Mouse (Mus musculus) liver, embryonic 11.5 days (tissue): ENCODE measurements around the gene Dctn2. TPM values are rescaled to one million over a fixed set of nuclear protein-coding genes. Genes with fewer than 3 reads are reported as not detected.
"Not testable (repeated sequence)": the region's sequence is repeated elsewhere in the genome, so short reads cannot be mapped to it uniquely, and the experiment has no call there.

Experiments
- ATAC-seq: fragments of 200-750 bp; cut with Nextera tagmentation; replicated peaks from 2 replicates; pipeline ENCODE4 v1.8.0; 2017; ENCODE audit warnings: moderate number of reproducible peaks, mild to moderate bottlenecking, moderate TSS enrichment, moderate library complexity; ENCODE audit not compliant: low FRiP score
- DNase-seq: peaks from one replicate; pipeline ENCODE4 v3.0.0-alpha.2; 2017; ENCODE audit warnings: low spot score
- H3K27ac ChIP-seq: fragments of 300-500 bp; sonication (generic); 2 replicates; pipeline ENCODE4 v1.5.1; 2014; ENCODE audit warnings: mild to moderate bottlenecking, low read depth, low read length, control low read depth
- H3K27me3 ChIP-seq: fragments of 300-500 bp; sonication (generic); replicated peaks from 2 replicates; pipeline ENCODE4 v1.6.1; 2014; ENCODE audit warnings: low read length, mixed read lengths; ENCODE audit not compliant: control insufficient read depth, insufficient read depth
- H3K36me3 ChIP-seq: fragments of 300-500 bp; sonication (generic); 2 replicates; pipeline ENCODE4 v1.6.1; 2014; ENCODE audit warnings: mild to moderate bottlenecking, low read length, moderate library complexity, mixed read lengths; ENCODE audit not compliant: control insufficient read depth, insufficient read depth
- H3K4me1 ChIP-seq: fragments of 300-500 bp; sonication (generic); replicated peaks from 2 replicates; pipeline ENCODE4 v1.6.1; 2014; ENCODE audit warnings: low read length, mixed read lengths; ENCODE audit not compliant: control insufficient read depth, insufficient read depth
- H3K4me2 ChIP-seq: fragments of 300-500 bp; sonication (generic); 2 replicates; pipeline ENCODE4 v1.6.1; 2014; ENCODE audit warnings: mild to moderate bottlenecking, control low read depth, moderate library complexity
- H3K4me3 ChIP-seq: fragments of 300-500 bp; sonication (generic); 2 replicates; pipeline ENCODE4 v1.5.1; 2014; ENCODE audit warnings: low read depth, low read length, control low read depth
- H3K9ac ChIP-seq: fragments of 300-500 bp; sonication (generic); 2 replicates; pipeline ENCODE4 v1.6.1; 2014; ENCODE audit warnings: low read depth, low read length, control low read depth
- H3K9me3 ChIP-seq: fragments of 300-500 bp; sonication (generic); 2 replicates; pipeline ENCODE4 v1.6.1; 2016; ENCODE audit warnings: low read length, inconsistent platforms, mixed read lengths; ENCODE audit not compliant: control insufficient read depth
- WGBS: fragments of 180-500 bp; shearing (Covaris S2); extraction: QIAGEN DNeasy Blood & Tissue Kit; methylation state at CpG from one replicate; pipeline ENCODE4 v1.1.7; 2014; 5-methylcytosine and 5-hydroxymethylcytosine counted together
- polyA plus RNA-seq: library from polyadenylated mRNA; unstranded; fragments of >200 nt; fragmentation: Nextera tagmentation; extraction: Ambion mirVana; gene quantifications from 2 replicates; pipeline ENCODE4 v1.2.1, GENCODE M21; 2014

Gene Dctn2
- polyA plus RNA-seq, 1 experiment from 2014 or later = 135 TPM

- Histone ChIP-seq H3K9me3 (no peaks in the 10 kb centered on the region), H3K27me3 (no peaks in the 10 kb centered on the region), H3K4me2 (peak within 1 kb of the TSS; percentile 85), H3K36me3 (peaks cover 26% of the 10 kb centered on the region), H3K4me3 (peak within 1 kb of the TSS; percentile 80), H3K4me1 (peaks cover 14% of the 10 kb centered on the region), H3K27ac (peak within 1 kb of the TSS; percentile 82), H3K9ac (peak within 1 kb of the TSS; percentile 90)
- ATAC-seq (peak; percentile 93), DNase-seq (peak; percentile 89)
- WGBS = under 1% methylated on average over 65 of the region's 65 CpGs
These were observed 45.5 kb downstream of the Dctn2 start, which contains the start of gene Mars for GRCm38 (mm10) chr10:127311476-127312355. Mars (minus strand) TSS chr10:127311786.

- Histone ChIP-seq H3K27me3 (no peaks in the 10 kb centered on the region), H3K4me1 (peaks cover 18% of the 10 kb centered on the region), H3K36me3 (peaks cover 21% of the 10 kb centered on the region), H3K27ac (peak overlapping the region; percentile 82), H3K9me3 (no peaks in the 10 kb centered on the region), H3K9ac (peak overlapping the region; percentile 90), H3K4me3 (peak overlapping the region; percentile 80), H3K4me2 (peak overlapping the region; percentile 66)
- 4% methylated on average over 4 of the region's 4 CpGs for WGBS
- ATAC-seq (peak; percentile 66), DNase-seq (peak; percentile 80)
These were observed 46.1 kb downstream of the Dctn2 start for GRCm38 (mm10) chr10:127312356-127312676.

GRCm38 (mm10) chr10:127312858-127313257 is 46.7 kb downstream of the Dctn2 start:
- 62% methylated on average over 4 of the region's 4 CpGs for WGBS
- peak overlapping the region; percentile 66; the same call in 1 of the 2 replicates for H3K4me2 ChIP-seq

GRCm38 (mm10) chr10:127313516-127313915 is 47.3 kb downstream of the Dctn2 start:
- not testable (repeated sequence) for H3K36me3 ChIP-seq, H3K9me3 ChIP-seq, H3K27me3 ChIP-seq, H3K4me3 ChIP-seq, H3K4me2 ChIP-seq, DNase-seq, H3K9ac ChIP-seq, ATAC-seq, H3K27ac ChIP-seq
- 87% methylated on average over 5 of the region's 5 CpGs for WGBS
- H3K4me1 ChIP-seq = peaks cover 19% of the 10 kb centered on the region

More at GRCm38 (mm10) chr10:127312858-127313257, 46.7 kb downstream of the Dctn2 start:
- H3K4me1 ChIP-seq = peaks cover 19% of the 10 kb centered on the region
- H3K36me3 ChIP-seq = peaks cover 15% of the 10 kb centered on the region
- no peaks in the 10 kb centered on the region for H3K9me3 ChIP-seq
- H3K4me3 ChIP-seq = no peak overlapping the region
- ATAC-seq (no peak), DNase-seq (no peak)
- H3K27ac ChIP-seq = no peak overlapping the region
- H3K27me3 ChIP-seq = no peaks in the 10 kb centered on the region
- H3K9ac ChIP-seq = no peak overlapping the region

GRCm38 (mm10) chr10:127314950-127315349 is 48.8 kb downstream of the Dctn2 start:
- DNase-seq, H3K4me3 ChIP-seq, H3K27me3 ChIP-seq, H3K9ac ChIP-seq, H3K36me3 ChIP-seq, H3K4me2 ChIP-seq, H3K9me3 ChIP-seq, H3K27ac ChIP-seq, ATAC-seq: not testable (repeated sequence)
- WGBS = 81% methylated on average over 1 of the region's 1 CpGs
- peaks cover 17% of the 10 kb centered on the region for H3K4me1 ChIP-seq

GRCm38 (mm10) chr10:127317277-127317676 is 51.1 kb downstream of the Dctn2 start:
- Histone ChIP-seq H3K4me1 (peaks cover 10% of the 10 kb centered on the region), H3K36me3 (no peaks in the 10 kb centered on the region), H3K9me3 (no peaks in the 10 kb centered on the region), H3K27ac (peak overlapping the region; percentile 13; the same call in 1 of the 2 replicates), H3K9ac (no peak overlapping the region), H3K27me3 (no peaks in the 10 kb centered on the region), H3K4me2 (no peak overlapping the region), H3K4me3 (no peak overlapping the region)
- ATAC-seq (peak; percentile 78), DNase-seq (no peak)
- 48% methylated on average over 2 of the region's 2 CpGs for WGBS

- no peak overlapping the region for H3K4me3 ChIP-seq
- H3K36me3 ChIP-seq = no peaks in the 10 kb centered on the region
- WGBS = 34% methylated on average over 4 of the region's 4 CpGs
- no peak for DNase-seq
- no peak for ATAC-seq
- peak overlapping the region; percentile 35 for H3K27ac ChIP-seq
- peaks cover 9% of the 10 kb centered on the region for H3K4me1 ChIP-seq
- H3K9ac ChIP-seq = no peak overlapping the region
- no peak overlapping the region for H3K4me2 ChIP-seq
- H3K27me3 ChIP-seq = no peaks in the 10 kb centered on the region
- no peaks in the 10 kb centered on the region for H3K9me3 ChIP-seq
These were observed 51.8 kb downstream of the Dctn2 start for GRCm38 (mm10) chr10:127318009-127318408.

- WGBS = 76% methylated on average over 7 of the region's 7 CpGs
- H3K27me3 ChIP-seq = no peaks in the 10 kb centered on the region
These were observed 53.8 kb downstream of the Dctn2 start for GRCm38 (mm10) chr10:127319969-127320368.

GRCm38 (mm10) chr10:127321621-127322020 is 55.5 kb downstream of the Dctn2 start, which contains the start of gene Arhgap9:
Arhgap9 (plus strand) TSS chr10:127321964.
- DNase-seq (no peak), ATAC-seq (no peak)
- no peaks in the 10 kb centered on the region for H3K9me3 ChIP-seq
- H3K4me2 ChIP-seq = peak within 1 kb of the TSS; percentile 54; the same call in 1 of the 2 replicates
- H3K36me3 ChIP-seq = no peaks in the 10 kb centered on the region
- no peak within 1 kb of the TSS for H3K27ac ChIP-seq
- peaks cover 14% of the 10 kb centered on the region for H3K27me3 ChIP-seq
- no peak within 1 kb of the TSS for H3K9ac ChIP-seq
- WGBS = 75% methylated on average over 3 of the region's 3 CpGs
- no peak within 1 kb of the TSS for H3K4me3 ChIP-seq
- H3K4me1 ChIP-seq = peaks cover 36% of the 10 kb centered on the region

More at GRCm38 (mm10) chr10:127319969-127320368, 53.8 kb downstream of the Dctn2 start:
- H3K36me3 ChIP-seq = no peaks in the 10 kb centered on the region
- peaks cover 24% of the 10 kb centered on the region for H3K4me1 ChIP-seq
- H3K27ac ChIP-seq = no peak overlapping the region
- ATAC-seq (no peak), DNase-seq (no peak)
- no peaks in the 10 kb centered on the region for H3K9me3 ChIP-seq
- H3K9ac ChIP-seq = no peak overlapping the region
- no peak overlapping the region for H3K4me2 ChIP-seq
- no peak overlapping the region for H3K4me3 ChIP-seq
